ENCODE assay signal across 11 mouse cellular contexts in the genomic region with DNA sequence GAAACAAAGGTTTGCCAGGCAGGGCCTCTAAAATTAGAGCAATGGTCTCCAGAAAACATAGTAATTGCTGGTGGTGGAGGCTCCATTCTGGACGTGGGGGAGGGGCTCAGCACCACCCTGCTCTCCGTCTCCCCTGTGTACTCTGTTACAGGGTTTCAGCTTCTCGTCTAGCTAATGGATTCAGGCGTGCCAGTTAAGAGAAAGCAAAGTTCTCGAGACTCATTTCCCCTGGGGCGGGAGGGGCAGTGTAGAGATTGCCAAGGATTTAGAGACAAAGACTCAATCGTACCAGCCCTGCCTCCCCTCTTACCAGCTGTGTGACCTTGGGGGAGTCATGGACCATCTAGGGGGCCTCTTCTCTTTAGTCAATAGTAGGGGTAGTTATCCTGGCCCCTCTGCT.
DNase-seq lines count a peak whose midpoint lies in the region; ATAC-seq and TF ChIP-seq lines count a peak whose summit lies in the region.
"Had no signal": no experiment of that assay in that cellular context is flagged by ENCODE, and none has a peak within 500 bp of the region (broad histone marks: within the 10 kb centered on the region; RNA-seq: fewer than 3 reads in every experiment).

No protein-coding gene starts in this region.

- 38% methylated on average over 7 of the region's 7 CpGs for WGBS in lung, embryonic 16.5 days
- WGBS in lung, adult 2 months = 27% methylated on average over 7 of the region's 7 CpGs
- WGBS in heart, embryonic 15.5 days = 33% methylated on average over 7 of the region's 7 CpGs

- H3K9me3 ChIP-seq in lung, embryonic 16.5 days (ENCODE audit: control insufficient read depth, low read length) = no peaks in the 10 kb centered on the region
- no peaks in the 10 kb centered on the region for H3K9me3 ChIP-seq in heart, embryonic 15.5 days (replicated peaks)
- H3K9me3 ChIP-seq: lung, embryonic 15.5 days had no signal

- H3K9ac ChIP-seq in lung, embryonic 16.5 days (ENCODE audit: low read length) = peak overlapping the region; percentile 36; the same call in 1 of the 2 replicates
- H3K9ac ChIP-seq in heart, embryonic 15.5 days = no peak overlapping the region
- H3K9ac ChIP-seq: forebrain, postnatal 0 days; lung, embryonic 15.5 days had no signal

- peaks cover 40% of the 10 kb centered on the region for H3K4me1 ChIP-seq in lung, embryonic 16.5 days (replicated peaks; ENCODE audit: control insufficient read depth, insufficient read depth, low read length)
- peaks cover 25% of the 10 kb centered on the region for H3K4me1 ChIP-seq in lung, adult 2 months (ENCODE audit: control insufficient read depth, insufficient read depth, low read length)
- peaks cover 75% of the 10 kb centered on the region for H3K4me1 ChIP-seq in heart, embryonic 15.5 days (replicated peaks)
- H3K4me1 ChIP-seq in testis, adult 2 months (ENCODE audit: control insufficient read depth, insufficient read depth, low read length) = peaks cover 12% of the 10 kb centered on the region

- TF ChIP-seq POLR2A in lung, adult 2 months (IDR thresholded peaks at IDR 0.05; ENCODE audit: borderline replicate concordance, extremely low read depth, low read depth, low read length) = no peak
- TF ChIP-seq POLR2A in testis, adult 2 months (IDR thresholded peaks at IDR 0.05; ENCODE audit: control insufficient read depth, low read depth, low read length) = no peak

- no peaks in the 10 kb centered on the region for H3K27me3 ChIP-seq in lung, embryonic 16.5 days (ENCODE audit: control insufficient read depth, insufficient read depth, low read depth, low read length)
- H3K27me3 ChIP-seq in heart, embryonic 15.5 days = no peaks in the 10 kb centered on the region
- no peaks in the 10 kb centered on the region for H3K27me3 ChIP-seq in testis, adult 2 months (ENCODE audit: control insufficient read depth, insufficient read depth, low read length)
- H3K27me3 ChIP-seq: lung, embryonic 15.5 days had no signal

- TF ChIP-seq CTCF in lung, adult 2 months (IDR thresholded peaks at IDR 0.05; ENCODE audit: insufficient read depth, low read length) = no peak
- no peak for TF ChIP-seq CTCF in testis, adult 2 months (IDR thresholded peaks at IDR 0.05; ENCODE audit: control insufficient read depth, insufficient read depth, insufficient replicate concordance, low read depth, low read length)

- no peak overlapping the region for H3K4me3 ChIP-seq in lung, embryonic 16.5 days (ENCODE audit: low read length)
- H3K4me3 ChIP-seq in lung, adult 2 months (replicated peaks; ENCODE audit: extremely low read depth, low read depth, low read length) = no peak overlapping the region
- no peak overlapping the region for H3K4me3 ChIP-seq in heart, embryonic 15.5 days
- no peak overlapping the region for H3K4me3 ChIP-seq in testis, adult 2 months (ENCODE audit: control insufficient read depth, low read depth, low read length)
- H3K4me3 ChIP-seq: lung, embryonic 15.5 days had no signal

- DNase-seq in adrenal gland, postnatal 10 days = peak; percentile 41
- no peak for DNase-seq in adrenal gland, postnatal 4 days (ENCODE audit: low spot score in 2 of 2)
- no peak for DNase-seq in lung, adult 2 months
- DNase-seq in spleen, adult 18-20 months = no peak
- no peak for DNase-seq in cerebellum, postnatal 36 days
- DNase-seq: forebrain, postnatal 0 days had no signal

- no peaks in the 10 kb centered on the region for H3K36me3 ChIP-seq in lung, embryonic 16.5 days (ENCODE audit: control insufficient read depth, insufficient read depth, low read length)
- no peaks in the 10 kb centered on the region for H3K36me3 ChIP-seq in heart, embryonic 15.5 days
- no peaks in the 10 kb centered on the region for H3K36me3 ChIP-seq in testis, adult 2 months (ENCODE audit: control insufficient read depth, insufficient read depth, low read length)
- H3K36me3 ChIP-seq: lung, embryonic 15.5 days had no signal

- no peak overlapping the region for H3K27ac ChIP-seq in lung, embryonic 16.5 days (ENCODE audit: low read length)
- peak overlapping the region; percentile 99 for H3K27ac ChIP-seq in heart, embryonic 15.5 days
- H3K27ac ChIP-seq in testis, adult 2 months (ENCODE audit: control insufficient read depth, insufficient read depth, low read depth, low read length) = peak overlapping the region; percentile 59
- H3K27ac ChIP-seq: lung, embryonic 15.5 days had no signal

- H3K4me2 ChIP-seq in lung, embryonic 16.5 days (ENCODE audit: low read depth, low read length) = no peak overlapping the region
- H3K4me2 ChIP-seq in heart, embryonic 15.5 days = peak overlapping the region; percentile 87
- H3K4me2 ChIP-seq: lung, embryonic 15.5 days had no signal

- ATAC-seq in lung, embryonic 16.5 days (ENCODE audit: low read depth) = no peak
- ATAC-seq in heart, embryonic 15.5 days (replicated peaks; ENCODE audit: insufficient number of reproducible peaks, insufficient read depth, low FRiP score, low read depth) = no peak
- ATAC-seq: forebrain, postnatal 0 days; hindbrain, embryonic 16.5 days had no signal
